Mouse (Mus musculus) lung, adult 2 months (tissue): ENCODE measurements around the gene Zfp609.

Experiments used
- CTCF ChIP-seq: fragments of 200-500 bp; IDR thresholded peaks from 2 replicates; pipeline ENCODE4 v1.5.1; 2011; ENCODE audit warnings: mild to moderate bottlenecking, low read length, control low read depth; ENCODE audit not compliant: insufficient read depth
- POLR2A ChIP-seq: fragments of 200-500 bp; IDR thresholded peaks from 2 replicates; pipeline ENCODE4 v1.6.1; 2011; ENCODE audit warnings: low read depth, mild to moderate bottlenecking, control low read depth, low read length, borderline replicate concordance; ENCODE audit errors: extremely low read depth

GRCm38 (mm10) chr9:65826588-65827343 lies 598 bp downstream of the Zfp609 start:
- 0 out of 2 replicates have a peak, but pooled peaks have one; percentile 7 for TF ChIP-seq POLR2A
- no peak for TF ChIP-seq CTCF
